23 mouse cellular contexts compared by ENCODE assay signal in genomic region chr19:31953799-31954198, GRCm38 (mm10).
"Had no signal": no experiment of that assay in that cellular context is flagged by ENCODE, and none has a peak within 500 bp of the region (broad histone marks: within the 10 kb centered on the region; RNA-seq: fewer than 3 reads in every experiment).

No protein-coding gene starts in this region.

- H3K4me3 ChIP-seq: heart, embryonic 10.5 days; heart, embryonic 12.5 days; hindbrain, embryonic 13.5 days; hindbrain, embryonic 15.5 days; layer of hippocampus, adult 2 months; left cerebral cortex, adult 2 months; limb, embryonic 10.5 days; limb, embryonic 12.5 days; liver, embryonic 13.5 days; liver, embryonic 15.5 days had no signal

- H3K36me3 ChIP-seq: heart, embryonic 10.5 days; heart, embryonic 12.5 days; hindbrain, embryonic 13.5 days; hindbrain, embryonic 15.5 days; limb, embryonic 10.5 days; limb, embryonic 12.5 days; liver, embryonic 13.5 days; liver, embryonic 15.5 days had no signal

- DNase-seq: gastrocnemius, postnatal 14 days; gastrocnemius, postnatal 36 days; heart, adult 18-20 months; heart, postnatal 10 days; heart, postnatal 36 days; kidney, adult 18-20 months; kidney, adult 8-10 months; kidney, postnatal 10 days; kidney, postnatal 25 days; kidney, postnatal 4 days; liver; liver, embryonic 13.5 days had no signal

- H3K4me2 ChIP-seq: heart, embryonic 12.5 days; hindbrain, embryonic 13.5 days; hindbrain, embryonic 15.5 days; limb, embryonic 12.5 days; liver, embryonic 11.5 days; liver, embryonic 13.5 days; liver, embryonic 15.5 days had no signal

- H3K27me3 ChIP-seq: heart, embryonic 12.5 days; hindbrain, embryonic 13.5 days; hindbrain, embryonic 15.5 days; limb, embryonic 12.5 days; liver, embryonic 13.5 days; liver, embryonic 15.5 days had no signal

- H3K9ac ChIP-seq: heart, embryonic 12.5 days; hindbrain, embryonic 13.5 days; hindbrain, embryonic 15.5 days; limb, embryonic 12.5 days; liver, embryonic 13.5 days; liver, embryonic 15.5 days had no signal

- H3K4me1 ChIP-seq: heart, embryonic 10.5 days; heart, embryonic 12.5 days; hindbrain, embryonic 13.5 days; hindbrain, embryonic 15.5 days; limb, embryonic 10.5 days; limb, embryonic 12.5 days; liver, embryonic 13.5 days; liver, embryonic 15.5 days had no signal

- ATAC-seq: hindbrain, postnatal 0 days had no signal

- H3K9me3 ChIP-seq: heart, embryonic 10.5 days; heart, embryonic 12.5 days; hindbrain, embryonic 13.5 days; hindbrain, embryonic 15.5 days; limb, embryonic 10.5 days; limb, embryonic 12.5 days; liver, embryonic 13.5 days; liver, embryonic 15.5 days had no signal

- H3K27ac ChIP-seq: heart, embryonic 10.5 days; hindbrain, embryonic 13.5 days; hindbrain, embryonic 15.5 days; hindbrain, postnatal 0 days; layer of hippocampus, adult 2 months; left cerebral cortex, adult 2 months; limb, embryonic 10.5 days; limb, embryonic 12.5 days; liver, embryonic 13.5 days; liver, embryonic 15.5 days had no signal
